In the genomic region with DNA sequence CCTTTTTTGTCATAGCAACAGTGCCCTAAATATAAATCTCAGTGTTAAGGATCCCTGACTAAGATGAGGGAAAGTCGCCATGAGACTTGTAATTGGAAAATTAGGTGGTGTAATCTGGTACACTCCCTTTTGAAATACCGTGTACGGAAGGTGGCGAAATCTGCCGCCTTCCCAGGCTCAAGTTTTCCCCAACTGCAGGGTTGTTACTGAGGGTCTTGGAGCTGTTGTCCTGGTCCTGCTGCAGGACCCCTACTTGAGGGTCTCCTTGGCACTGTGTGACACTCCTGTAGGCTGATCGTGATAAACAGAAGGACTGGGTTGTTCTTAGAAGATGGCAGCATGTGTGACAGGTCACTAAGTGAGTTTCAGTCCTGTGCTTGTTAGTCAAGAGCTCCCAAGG, we compare ENCODE assay signal across 16 mouse cellular contexts.
DNase-seq lines count a peak whose midpoint lies in the region; ATAC-seq and TF ChIP-seq lines count a peak whose summit lies in the region.
"Had no signal": no experiment of that assay in that cellular context is flagged by ENCODE, and none has a peak within 500 bp of the region (broad histone marks: within the 10 kb centered on the region; RNA-seq: fewer than 3 reads in every experiment).

No protein-coding gene starts in this region.

- no peak for TF ChIP-seq POLR2A in ES-Bruce4 (IDR thresholded peaks at IDR 0.05; ENCODE audit: insufficient read depth, low read length)

- intact Hi-C loops in heart, postnatal 36 days (cut with DNase I) = no loop called here

- no peak for DNase-seq in heart, postnatal 36 days
- no peak for DNase-seq in limb, embryonic 10.5 days (ENCODE audit: low spot score)
- no peak for DNase-seq in cerebellum, postnatal 10 days
- no peak for DNase-seq in thymus, postnatal 14 days
- DNase-seq: adrenal gland, postnatal 10 days; cerebellum, adult 11 months; cerebellum, adult 8-10 months; cerebellum, postnatal 25 days; forebrain, postnatal 0 days; gastrocnemius, postnatal 14 days had no signal

- H3K36me3 ChIP-seq in heart, embryonic 13.5 days = no peaks in the 10 kb centered on the region
- H3K36me3 ChIP-seq in limb, embryonic 13.5 days = no peaks in the 10 kb centered on the region
- H3K36me3 ChIP-seq in limb, embryonic 10.5 days = no peaks in the 10 kb centered on the region
- H3K36me3 ChIP-seq in E14TG2a.4 (ENCODE audit: insufficient read depth, low read length) = no peaks in the 10 kb centered on the region
- H3K36me3 ChIP-seq in ES-Bruce4 (ENCODE audit: control insufficient read depth, insufficient read depth, low read length, poor library complexity, severe bottlenecking) = no peaks in the 10 kb centered on the region
- H3K36me3 ChIP-seq: hindbrain, embryonic 15.5 days had no signal

- H3K27ac ChIP-seq in heart, embryonic 13.5 days (replicated peaks) = no peak overlapping the region
- H3K27ac ChIP-seq in limb, embryonic 13.5 days = no peak overlapping the region
- no peak overlapping the region for H3K27ac ChIP-seq in limb, embryonic 10.5 days
- peak overlapping the region; percentile 91 for H3K27ac ChIP-seq in ES-Bruce4 (ENCODE audit: insufficient read depth, low read length)
- H3K27ac ChIP-seq: forebrain, embryonic 13.5 days; hindbrain, embryonic 15.5 days had no signal

- peak overlapping the region; percentile 63; the same call in 1 of the 2 replicates for H3K4me2 ChIP-seq in heart, embryonic 13.5 days
- 0 out of 2 replicates have a peak overlapping the region, but pooled peaks have one; percentile 44 for H3K4me2 ChIP-seq in limb, embryonic 13.5 days (replicated peaks)
- H3K4me2 ChIP-seq: forebrain, embryonic 13.5 days had no signal

- H3K9ac ChIP-seq in heart, embryonic 13.5 days = no peak overlapping the region
- no peak overlapping the region for H3K9ac ChIP-seq in limb, embryonic 13.5 days
- peak overlapping the region; percentile 71 for H3K9ac ChIP-seq in ES-Bruce4 (ENCODE audit: low read depth, poor library complexity, severe bottlenecking)
- H3K9ac ChIP-seq: forebrain, embryonic 13.5 days; forebrain, postnatal 0 days; hindbrain, embryonic 15.5 days had no signal

- no peak for TF ChIP-seq CTCF in E14TG2a.4 (conservative IDR thresholded peaks at IDR 0.05; ENCODE audit: low read length)
- no peak for TF ChIP-seq CTCF in ES-Bruce4 (IDR thresholded peaks at IDR 0.05; ENCODE audit: low read depth, low read length)

- H3K9me3 ChIP-seq in heart, embryonic 13.5 days = no peaks in the 10 kb centered on the region
- no peaks in the 10 kb centered on the region for H3K9me3 ChIP-seq in limb, embryonic 13.5 days
- H3K9me3 ChIP-seq in limb, embryonic 10.5 days (replicated peaks) = no peaks in the 10 kb centered on the region
- H3K9me3 ChIP-seq in E14TG2a.4 (ENCODE audit: low read length) (no peaks in the 10 kb centered on the region), ES-Bruce4 (replicated peaks; ENCODE audit: control insufficient read depth, insufficient read depth, low read length, poor library complexity, severe bottlenecking) (no peaks in the 10 kb centered on the region)
- H3K9me3 ChIP-seq: forebrain, embryonic 13.5 days; hindbrain, embryonic 15.5 days had no signal

- no peak for ATAC-seq in heart, embryonic 13.5 days (ENCODE audit: extremely low read depth, insufficient number of reproducible peaks, low FRiP score, low TSS enrichment)
- no peak for ATAC-seq in limb, embryonic 13.5 days (ENCODE audit: low FRiP score, low read depth)

- no peak for TF ChIP-seq EP300 in ES-Bruce4 (IDR thresholded peaks at IDR 0.05; ENCODE audit: insufficient read depth, low read depth, low read length)

- no peak overlapping the region for H3K4me3 ChIP-seq in heart, embryonic 13.5 days
- H3K4me3 ChIP-seq in limb, embryonic 13.5 days = no peak overlapping the region
- no peak overlapping the region for H3K4me3 ChIP-seq in limb, embryonic 10.5 days
- H3K4me3 ChIP-seq in E14TG2a.4 (replicated peaks; ENCODE audit: low read length) (peak overlapping the region; percentile 69), ES-Bruce4 (ENCODE audit: low read depth, low read length) (peak overlapping the region; percentile 45)
- H3K4me3 ChIP-seq: forebrain, embryonic 13.5 days; hindbrain, embryonic 15.5 days had no signal

- no peaks in the 10 kb centered on the region for H3K27me3 ChIP-seq in heart, embryonic 13.5 days (replicated peaks)
- no peaks in the 10 kb centered on the region for H3K27me3 ChIP-seq in limb, embryonic 13.5 days
- no peaks in the 10 kb centered on the region; the same call in 1 of the 2 replicates for H3K27me3 ChIP-seq in limb, embryonic 10.5 days (ENCODE audit: low read depth, poor library complexity, severe bottlenecking)
- no peaks in the 10 kb centered on the region for H3K27me3 ChIP-seq in E14TG2a.4 (ENCODE audit: insufficient read depth, low read length)
- H3K27me3 ChIP-seq in ES-Bruce4 (ENCODE audit: control insufficient read depth, insufficient read depth, low read length, poor library complexity, severe bottlenecking) = no peaks in the 10 kb centered on the region
- H3K27me3 ChIP-seq: forebrain, embryonic 13.5 days; hindbrain, embryonic 15.5 days had no signal

- WGBS in heart, embryonic 13.5 days = 68% methylated on average over 6 of the region's 6 CpGs
- 72% methylated on average over 6 of the region's 6 CpGs for WGBS in limb, embryonic 13.5 days
- WGBS in limb, embryonic 10.5 days = 83% methylated on average over 6 of the region's 6 CpGs

- H3K4me1 ChIP-seq in heart, embryonic 13.5 days = peaks cover 42% of the 10 kb centered on the region
- peaks cover 39% of the 10 kb centered on the region for H3K4me1 ChIP-seq in limb, embryonic 13.5 days
- H3K4me1 ChIP-seq in limb, embryonic 10.5 days = peaks cover 27% of the 10 kb centered on the region
- peaks cover 41% of the 10 kb centered on the region for H3K4me1 ChIP-seq in E14TG2a.4 (replicated peaks; ENCODE audit: low read depth, low read length)
- no peaks in the 10 kb centered on the region for H3K4me1 ChIP-seq in ES-Bruce4 (ENCODE audit: control insufficient read depth, insufficient read depth, low read length)

Comparison
In these comparisons a context has a peak if more than half of its experiments do, and no peak if none do; other contexts are left out.
1. H3K4me3 ChIP-seq: peak in E14TG2a.4 (single experiment) and ES-Bruce4 (single experiment); none in heart, embryonic 13.5 days (single experiment), limb, embryonic 13.5 days (single experiment) and limb, embryonic 10.5 days (single experiment).